Mouse (Mus musculus) spleen, adult 2 months (tissue): Measurements from ENCODE around the gene Nprl2.

Experiments used
- CTCF ChIP-seq: fragments of 200-500 bp; IDR thresholded peaks from 2 replicates; pipeline ENCODE4 v1.5.1; 2011; ENCODE audit warnings: mild to moderate bottlenecking, inconsistent platforms; ENCODE audit not compliant: insufficient read depth, insufficient read length, insufficient replicate concordance; ENCODE audit errors: extremely low read depth
- POLR2A ChIP-seq: fragments of 200-500 bp; IDR thresholded peaks from 2 replicates; pipeline ENCODE4 v1.6.1; 2011; ENCODE audit warnings: low read depth, low read length, inconsistent platforms

GRCm38 (mm10) chr9:107548820-107549219, 6.8 kb downstream of the Nprl2 start:
- no peak for TF ChIP-seq CTCF
- no peak for TF ChIP-seq POLR2A
